Mouse (Mus musculus) embryonic fibroblast, embryonic 13.5 days (primary cell): Measurements from ENCODE around the gene Klhl3.

Source experiments
- CTCF ChIP-seq: IDR thresholded peaks from 2 replicates; pipeline ENCODE4 v1.5.1; 2011; ENCODE audit warnings: mild to moderate bottlenecking, control low read depth, low read length, moderate library complexity, borderline replicate concordance; ENCODE audit not compliant: insufficient read depth
- POLR2A ChIP-seq: IDR thresholded peaks from 2 replicates; pipeline ENCODE4 v1.6.1; 2011; ENCODE audit warnings: low read depth, mild to moderate bottlenecking, control low read depth, low read length, moderate library complexity

- no peak for TF ChIP-seq CTCF
- no peak for TF ChIP-seq POLR2A
These were observed 111.6 kb downstream of the Klhl3 start for GRCm38 (mm10) chr13:58001792-58002191.
